Mouse (Mus musculus) lung, adult 2 months (tissue): ENCODE results near the gene Pard6b. TPM values are rescaled to one million over a fixed set of nuclear protein-coding genes. Genes with fewer than 3 reads are reported as not detected.
"Not testable (repeated sequence)": the region's sequence is repeated elsewhere in the genome, so short reads cannot be mapped to it uniquely, and the experiment has no call there.

Experiments
- DNase-seq: peaks from one replicate; pipeline ENCODE4 v3.0.0; 2022
- H3K4me1 ChIP-seq: fragments of 200-500 bp; 2 replicates; pipeline ENCODE4 v1.6.1; 2011; ENCODE audit warnings: low read length; ENCODE audit not compliant: control insufficient read depth, insufficient read depth
- H3K4me3 ChIP-seq: fragments of 200-500 bp; replicated peaks from 2 replicates; pipeline ENCODE3; 2011; ENCODE audit warnings: low read depth, mild to moderate bottlenecking, control low read depth, low read length; ENCODE audit errors: extremely low read depth
- CTCF ChIP-seq: fragments of 200-500 bp; IDR thresholded peaks from 2 replicates; pipeline ENCODE4 v1.5.1; 2011; ENCODE audit warnings: mild to moderate bottlenecking, low read length, control low read depth; ENCODE audit not compliant: insufficient read depth
- POLR2A ChIP-seq: fragments of 200-500 bp; IDR thresholded peaks from 2 replicates; pipeline ENCODE4 v1.6.1; 2011; ENCODE audit warnings: low read depth, mild to moderate bottlenecking, control low read depth, low read length, borderline replicate concordance; ENCODE audit errors: extremely low read depth
- WGBS: fragments of 180-500 bp; shearing (Covaris S2); methylation state at CpG from one replicate; pipeline ENCODE4 v1.1.7; 2018; 5-methylcytosine and 5-hydroxymethylcytosine counted together
- polyA plus RNA-seq: library from polyadenylated mRNA; depleted of rRNA; stranded (reverse); fragments of >200 nt; gene quantifications from 2 replicates; pipeline ENCODE4 v1.2.3, GENCODE M21; 2012

Gene Pard6b
- polyA plus RNA-seq, 1 experiment, result 60.1 TPM

- no peaks in the 10 kb centered on the region for H3K4me1 ChIP-seq
- DNase-seq, result no peak
- H3K4me3 ChIP-seq, result no peak overlapping the region
- whole genome bisulfite sequencing, result 84% methylated on average over 4 of the region's 4 CpGs
- TF ChIP-seq POLR2A, result no peak
- TF ChIP-seq CTCF, result no peak
Measured at GRCm38 (mm10) chr2:168093077-168093476, 12.3 kb downstream of the Pard6b start.

DNA sequence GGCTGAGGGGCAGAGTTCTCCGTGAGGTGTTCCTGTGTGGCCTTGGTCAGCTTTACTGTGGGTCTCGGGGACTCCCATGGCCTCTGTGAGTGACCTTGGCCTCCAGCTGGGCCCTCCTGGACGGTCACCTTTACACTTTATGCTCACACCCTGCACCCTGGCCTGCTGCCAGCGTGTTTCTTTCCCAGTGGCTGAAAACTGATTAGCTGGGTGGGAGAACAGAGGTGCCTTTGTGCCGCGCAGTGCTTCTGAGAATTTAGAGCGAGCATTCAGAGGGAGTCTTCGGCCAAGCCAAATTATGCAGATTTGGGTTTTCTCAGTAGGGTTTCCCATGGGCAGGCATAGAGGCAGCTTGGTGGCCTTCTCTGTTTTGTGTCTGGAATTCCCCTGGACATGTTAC, 14.3 kb downstream of the Pard6b start:
- 56% methylated on average over 8 of the region's 8 CpGs for WGBS
- no peaks in the 10 kb centered on the region for H3K4me1 ChIP-seq
- TF ChIP-seq CTCF (no peak), POLR2A (no peak)
- DNase-seq, result no peak
- no peak overlapping the region for H3K4me3 ChIP-seq

DNA sequence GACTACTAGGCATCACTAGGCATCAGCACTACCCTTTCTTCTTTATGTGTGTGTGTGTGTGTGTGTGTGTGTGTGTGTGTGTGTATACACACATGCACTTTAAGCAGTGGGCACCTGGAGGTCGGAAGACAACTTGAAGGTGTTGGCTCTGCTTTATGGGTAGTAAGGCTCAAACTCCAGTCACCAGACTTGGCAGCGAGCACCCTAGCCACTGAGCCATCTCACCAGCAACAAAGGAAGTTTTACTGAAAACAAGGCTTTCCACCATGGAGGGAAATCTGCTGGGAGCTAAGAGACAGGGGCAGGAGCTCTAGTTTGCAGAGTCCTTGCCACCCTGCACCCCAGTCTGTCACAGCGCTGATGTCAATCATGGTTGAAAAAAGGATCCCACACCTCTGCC, 15.7 kb downstream of the Pard6b start:
- H3K4me3 ChIP-seq, result no peak overlapping the region

DNA sequence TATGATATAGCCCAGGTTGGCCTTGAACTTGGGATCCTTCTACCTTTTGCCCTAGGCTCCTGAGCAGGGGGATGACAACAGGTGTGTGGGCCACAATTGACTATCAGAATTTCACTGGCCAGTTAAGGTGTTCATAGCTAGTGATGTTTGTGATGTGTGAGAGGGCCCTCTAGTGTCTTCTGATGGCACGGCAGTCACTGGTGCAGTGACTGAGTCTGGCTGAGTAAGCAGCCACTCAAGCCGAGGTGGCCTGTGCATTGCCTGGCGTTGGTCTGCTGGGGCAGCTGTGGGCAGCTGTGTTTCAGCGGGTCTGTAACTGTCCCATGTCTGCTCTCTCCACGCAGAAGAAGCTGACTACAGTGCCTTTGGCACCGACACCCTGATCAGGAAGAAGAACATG, 17.2 kb downstream of the Pard6b start:
- 24% methylated on average over 6 of the region's 6 CpGs for WGBS
- no peak for TF ChIP-seq POLR2A
- TF ChIP-seq CTCF, result peak; percentile 72
- Histone ChIP-seq H3K4me3 (peak overlapping the region; percentile 57), H3K4me1 (no peaks in the 10 kb centered on the region)
- peak; percentile 68 for DNase-seq

More for the DNA sequence above, 15.7 kb downstream of the Pard6b start:
- WGBS, result 69% methylated on average over 3 of the region's 3 CpGs
- H3K4me1 ChIP-seq, result no peaks in the 10 kb centered on the region
- DNase-seq, result no peak
- TF ChIP-seq CTCF, result no peak

GRCm38 (mm10) chr2:168100008-168100407, 19.2 kb downstream of the Pard6b start:
- no peak for DNase-seq
- no peak for TF ChIP-seq CTCF
- TF ChIP-seq POLR2A, result no peak
- 69% methylated on average over 13 of the region's 13 CpGs for WGBS

GRCm38 (mm10) chr2:168101805-168102204, 21.0 kb downstream of the Pard6b start:
- no peaks in the 10 kb centered on the region; the same call in 1 of the 2 replicates for H3K4me1 ChIP-seq
- no peak overlapping the region for H3K4me3 ChIP-seq
- TF ChIP-seq CTCF (no peak), POLR2A (no peak)
- DNase-seq, result no peak
- 71% methylated on average over 5 of the region's 5 CpGs for WGBS

More at GRCm38 (mm10) chr2:168100008-168100407, 19.2 kb downstream of the Pard6b start:
- Histone ChIP-seq H3K4me3 (no peak overlapping the region), H3K4me1 (no peaks in the 10 kb centered on the region)

DNA sequence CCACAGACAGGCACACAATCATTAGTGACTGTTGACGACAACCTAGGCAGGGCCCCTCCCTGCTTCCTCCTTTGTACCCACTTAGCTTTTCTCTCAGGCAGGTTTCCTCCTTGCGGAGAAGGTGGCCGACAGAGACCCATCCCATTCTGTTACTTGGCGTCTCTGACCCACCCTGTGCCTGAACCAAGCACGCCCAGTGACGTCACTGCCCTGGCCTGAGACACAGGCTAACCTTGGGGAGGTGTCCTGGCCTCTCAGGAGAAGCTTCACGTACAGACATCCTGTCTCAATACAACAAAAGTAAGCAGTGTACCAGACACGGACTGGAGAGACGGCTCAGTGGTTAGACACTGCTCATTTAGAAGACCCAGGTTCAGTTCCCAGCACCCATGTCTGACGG, 22.5 kb downstream of the Pard6b start:
- H3K4me3 ChIP-seq, result no peak overlapping the region
- H3K4me1 ChIP-seq, result no peaks in the 10 kb centered on the region; the same call in 1 of the 2 replicates
- TF ChIP-seq CTCF, result no peak
- no peak for TF ChIP-seq POLR2A
- WGBS, result 81% methylated on average over 10 of the region's 10 CpGs
- DNase-seq, result no peak

GRCm38 (mm10) chr2:168104375-168105144, 23.8 kb downstream of the Pard6b start:
- Histone ChIP-seq H3K4me1 (no peaks in the 10 kb centered on the region; the same call in 1 of the 2 replicates), H3K4me3 (no peak overlapping the region)
- no peak for TF ChIP-seq POLR2A
- no peak for TF ChIP-seq CTCF
- DNase-seq, result peak; percentile 54
- 64% methylated on average over 22 of the region's 22 CpGs for WGBS

- 65% methylated on average over 8 of the region's 8 CpGs for WGBS
- no peak for DNase-seq
- TF ChIP-seq CTCF (no peak), POLR2A (no peak)
- no peak overlapping the region for H3K4me3 ChIP-seq
- H3K4me1 ChIP-seq, result no peaks in the 10 kb centered on the region; the same call in 1 of the 2 replicates
Measured at GRCm38 (mm10) chr2:168105271-168105670, 24.5 kb downstream of the Pard6b start.

DNA sequence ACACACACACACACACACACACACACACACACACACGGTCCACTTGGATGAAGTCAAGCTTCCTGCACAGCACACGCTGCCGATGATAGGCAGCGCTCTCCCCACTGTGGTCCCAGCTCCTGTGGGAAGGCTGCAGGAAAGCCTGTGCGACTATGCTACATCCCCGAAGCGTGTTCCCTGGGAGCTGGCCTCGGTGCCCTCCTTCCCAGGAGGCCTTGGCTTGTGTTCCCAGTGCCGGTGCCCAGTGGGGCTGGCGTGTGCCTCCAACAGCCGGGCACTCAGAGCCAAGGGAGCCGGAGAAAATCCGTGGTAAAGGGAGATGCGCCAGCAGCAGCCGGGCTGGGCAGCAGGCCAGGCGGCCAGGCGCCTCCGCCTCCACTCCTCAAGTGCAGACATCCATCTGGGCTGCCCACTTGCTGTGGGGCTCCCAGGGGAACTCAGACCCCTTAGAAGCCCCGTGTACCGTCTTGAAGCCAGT, 25.9 kb downstream of the Pard6b start:
- no peaks in the 10 kb centered on the region; the same call in 1 of the 2 replicates for H3K4me1 ChIP-seq
- WGBS, result 39% methylated on average over 20 of the region's 20 CpGs
- no peak for TF ChIP-seq CTCF
- TF ChIP-seq POLR2A, result no peak
- no peak for DNase-seq
- H3K4me3 ChIP-seq, result no peak overlapping the region

- TF ChIP-seq POLR2A (no peak), CTCF (no peak)
- no peaks in the 10 kb centered on the region; the same call in 1 of the 2 replicates for H3K4me1 ChIP-seq
- 79% methylated on average over 15 of the region's 15 CpGs for WGBS
- H3K4me3 ChIP-seq, result no peak overlapping the region
- no peak for DNase-seq
Measured at GRCm38 (mm10) chr2:168107356-168107755, 26.6 kb downstream of the Pard6b start.

DNA sequence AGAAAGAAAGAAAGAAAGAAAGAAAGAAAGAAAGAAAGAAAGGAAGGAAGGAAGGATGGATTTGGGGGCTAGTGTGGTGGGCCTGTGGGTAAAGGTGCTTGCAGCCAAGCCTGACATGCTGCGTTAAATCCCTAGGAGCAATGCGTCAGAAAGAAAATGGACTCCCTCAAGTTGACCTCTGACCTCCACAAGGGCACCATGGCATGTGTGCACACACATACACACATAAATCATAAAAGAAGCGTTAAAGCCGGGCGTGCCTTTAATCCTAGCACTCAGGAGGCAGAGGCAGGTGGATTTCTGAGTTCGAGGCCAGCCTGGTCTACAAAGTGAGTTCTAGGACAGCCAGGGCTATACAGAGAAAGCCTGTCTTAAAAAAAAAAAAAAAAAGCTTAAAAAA, 27.1 kb downstream of the Pard6b start:
- not testable (repeated sequence) for H3K4me3 ChIP-seq, H3K4me1 ChIP-seq, DNase-seq
- whole genome bisulfite sequencing, result 94% methylated on average over 6 of the region's 6 CpGs
